Mouse (Mus musculus) lung, postnatal 36 days (tissue): ENCODE measurements around the gene Aadacl4.
"Not testable (repeated sequence)": the region's sequence is repeated elsewhere in the genome, so short reads cannot be mapped to it uniquely, and the experiment has no call there.

Source experiments
- DNase-seq: peaks from one replicate; pipeline ENCODE4 v3.0.0; 2022; ENCODE audit warnings: mixed read lengths

The Aadacl4 gene

DNA sequence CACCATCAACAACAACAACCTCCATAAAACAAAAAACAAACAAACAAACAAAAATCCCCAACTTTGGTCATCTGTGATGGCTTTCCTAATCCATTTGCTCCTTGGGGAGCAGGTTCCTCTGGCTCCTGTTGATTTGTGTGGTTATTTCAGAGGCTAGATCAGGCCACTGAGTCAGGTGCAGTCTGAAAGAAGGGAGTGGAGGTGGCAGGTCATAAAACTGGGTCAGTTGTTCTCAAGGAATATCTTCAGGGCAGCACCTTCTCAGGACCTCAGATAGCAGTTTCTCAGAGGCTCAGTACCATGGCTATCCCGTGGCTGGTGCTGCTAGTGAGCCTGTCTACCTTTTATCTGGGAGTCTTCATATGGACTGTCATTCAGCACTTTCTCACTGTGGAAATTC, at the start of gene Aadacl4:
Gene Aadacl4 (plus strand): TSS at position 301 of the 400 bp plus-strand sequence.
- no peak for DNase-seq

DNA sequence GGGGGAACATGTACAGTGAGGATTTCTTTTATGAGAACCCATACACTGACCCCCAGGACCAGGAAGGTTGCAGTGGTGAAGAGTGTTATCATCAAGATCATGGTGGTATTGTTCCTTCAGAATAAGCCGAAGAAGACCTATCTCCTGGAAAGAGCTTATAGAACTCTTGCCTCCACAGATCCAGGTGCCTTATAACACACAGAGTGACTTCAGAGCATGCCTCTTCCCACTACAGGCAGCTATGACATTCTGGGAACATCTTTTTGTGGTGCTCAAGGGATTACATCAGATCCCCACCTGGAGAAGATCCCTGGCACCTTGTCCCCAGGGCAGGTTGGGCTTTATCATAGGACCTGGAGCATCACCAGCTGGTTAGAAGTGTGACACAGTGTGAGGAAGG, 48.5 kb upstream of the Aadacl4 start, which contains the start of gene Gm13124:
Gene Gm13124 (minus strand): TSS at position 101 of the 400 bp plus-strand sequence.
- DNase-seq, result no peak

DNA sequence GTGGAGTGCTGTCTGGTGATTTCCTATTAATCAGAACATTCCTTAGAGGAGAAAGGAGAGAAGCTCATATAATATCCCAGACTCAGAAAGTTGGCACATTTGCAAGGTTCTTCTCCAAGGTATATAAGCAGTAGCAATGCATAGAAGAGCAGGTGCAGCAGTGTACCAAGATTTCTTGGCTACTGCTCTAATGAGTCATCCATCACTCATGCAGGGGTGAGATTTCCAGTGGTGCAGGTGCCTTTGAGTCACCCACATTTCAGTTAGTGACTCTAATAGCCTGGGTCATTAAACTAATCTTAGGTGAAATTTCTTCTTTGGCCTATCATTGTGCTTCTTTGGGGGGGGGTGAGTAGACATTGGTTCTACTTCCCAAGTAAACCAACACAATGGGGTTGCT, 45.8 kb upstream of the Aadacl4 start:
- DNase-seq, result no peak

- DNase-seq, result not testable (repeated sequence)
Measured at GRCm38 (mm10) chr4:144586207-144586606, 27.3 kb upstream of the Aadacl4 start.

GRCm38 (mm10) chr4:144592790-144593189, 20.7 kb upstream of the Aadacl4 start:
- DNase-seq, result no peak

DNA sequence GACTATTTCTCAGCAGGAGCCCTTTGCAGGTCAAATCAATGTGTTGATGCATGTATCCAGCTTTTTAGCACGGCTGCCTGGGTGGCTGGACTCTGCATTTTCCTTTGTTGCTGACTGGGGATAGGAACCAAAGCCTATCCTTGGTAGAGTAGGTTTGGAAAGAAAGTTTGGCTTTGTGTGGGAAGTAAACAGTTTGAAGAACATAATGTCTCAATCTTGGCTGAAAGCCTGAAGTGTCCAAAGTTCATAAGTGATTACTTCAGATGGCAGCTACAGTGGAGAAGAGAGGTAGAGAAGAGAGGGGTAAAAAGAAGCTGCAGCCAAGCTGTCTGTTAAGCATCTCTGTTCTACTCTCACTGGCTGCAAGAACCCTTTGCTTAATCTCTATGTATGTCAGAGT, 1.1 kb downstream of the Aadacl4 start:
- DNase-seq, result no peak

DNA sequence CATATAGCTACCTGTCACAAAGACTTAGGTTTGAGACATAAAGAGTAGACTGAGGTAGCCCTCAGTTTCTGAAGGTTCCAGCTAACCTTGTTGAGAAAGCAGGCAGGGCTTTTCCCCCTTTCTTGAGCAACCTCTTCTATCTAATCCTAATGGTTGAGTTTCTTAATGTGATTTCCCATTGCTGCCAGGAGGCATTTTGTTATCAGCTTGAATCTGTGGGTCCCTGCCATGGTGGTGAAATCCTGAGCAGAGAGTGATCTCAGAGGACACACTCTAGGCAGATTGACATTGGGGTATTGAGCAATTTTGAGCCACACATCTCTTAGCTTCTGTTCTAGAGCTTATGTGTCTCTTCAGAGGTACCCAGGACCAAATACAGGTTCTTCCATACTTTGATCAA, 24.8 kb downstream of the Aadacl4 start:
- DNase-seq, result no peak
